Mouse (Mus musculus) right cerebral cortex, adult 2 months (tissue): ENCODE results near the gene Frmd4b.
"Not testable (repeated sequence)": the region's sequence is repeated elsewhere in the genome, so short reads cannot be mapped to it uniquely, and the experiment has no call there.

Experiments
- DNase-seq, 2 experiments: peaks; one replicate each; pipeline ENCODE4 v3.0.0; 2021 to 2022; ENCODE audit warnings: low spot score in 2 of 2

The Frmd4b gene

DNA sequence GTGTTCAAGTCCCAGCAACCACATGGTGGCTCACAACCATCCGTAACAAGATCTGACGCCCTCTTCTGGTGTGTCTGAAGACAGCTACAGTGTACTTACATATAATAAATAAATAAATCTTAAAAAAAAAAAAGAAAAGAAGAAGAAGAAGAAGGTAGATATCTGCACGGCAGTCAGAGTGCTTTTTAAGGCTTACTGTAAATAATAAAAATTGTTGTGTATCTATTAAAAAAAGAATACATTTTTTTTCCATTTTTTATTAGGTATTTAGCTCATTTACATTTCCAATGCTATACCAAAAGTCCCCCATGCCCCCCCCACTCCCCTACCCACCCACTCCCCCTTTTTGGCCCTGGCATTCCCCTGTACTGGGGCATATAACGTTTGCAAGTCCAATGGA is 259.7 kb downstream of the Frmd4b start:
- not testable (repeated sequence) for DNase-seq

DNA sequence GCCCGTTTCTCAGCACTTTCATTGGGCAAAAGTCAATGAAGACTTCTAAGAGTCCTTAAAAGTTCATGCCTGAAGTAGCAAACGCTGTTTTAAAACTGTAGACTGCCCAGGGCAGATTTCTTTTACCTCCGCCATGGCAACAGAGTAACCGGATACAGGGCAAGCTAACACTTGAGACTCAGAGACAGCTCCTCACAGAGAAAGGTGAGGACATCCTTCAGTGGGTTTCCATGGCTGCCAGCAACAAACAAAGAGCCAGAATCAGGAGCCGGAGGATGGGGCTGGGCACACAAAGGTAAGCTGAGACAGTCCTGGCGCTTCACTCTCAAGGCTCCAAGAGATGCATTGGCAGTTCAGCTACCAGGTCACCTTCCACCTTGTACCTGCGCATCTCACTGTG is 260.7 kb downstream of the Frmd4b start:
- DNase-seq, result no peak

DNA sequence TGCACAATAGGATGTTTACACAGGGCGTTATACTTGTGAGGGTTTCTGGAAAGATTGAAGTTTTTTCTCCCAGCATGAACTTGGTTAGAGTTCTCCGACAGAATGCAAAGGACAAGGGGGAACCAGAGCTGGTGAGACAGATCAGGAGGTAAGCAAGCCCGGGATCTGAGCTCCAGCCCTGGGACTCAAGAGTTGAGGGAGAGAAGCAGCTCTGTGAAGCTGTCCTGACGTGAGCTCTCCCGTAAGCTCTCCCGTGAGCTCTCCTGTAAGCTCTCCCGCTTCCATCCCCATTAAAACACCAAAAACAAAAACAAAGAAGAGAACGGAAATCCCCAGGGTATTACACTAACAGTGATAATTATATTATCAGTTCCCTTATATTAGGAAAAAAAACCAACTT is 262.2 kb downstream of the Frmd4b start:
- no peak for DNase-seq

DNA sequence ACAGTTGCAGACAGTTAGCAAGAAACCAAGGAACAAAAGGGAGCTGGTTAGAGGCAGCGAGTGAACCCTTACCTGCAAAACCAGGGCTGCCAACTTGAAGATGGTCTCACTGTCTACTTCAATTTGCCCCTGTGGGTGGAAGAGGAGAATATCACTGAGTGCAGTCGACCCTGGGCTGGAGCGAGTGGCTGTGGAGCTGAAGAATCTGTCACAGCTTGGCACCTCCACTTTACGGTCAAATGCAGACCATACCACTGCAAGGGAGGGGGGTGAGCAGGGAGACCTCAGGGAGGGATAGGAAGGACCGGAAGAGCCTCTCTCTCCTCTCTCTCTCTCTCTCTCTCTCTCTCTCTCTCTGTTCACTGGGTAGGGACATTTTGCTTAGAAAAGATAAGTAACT is 263.4 kb downstream of the Frmd4b start:
- no peak for DNase-seq

DNA sequence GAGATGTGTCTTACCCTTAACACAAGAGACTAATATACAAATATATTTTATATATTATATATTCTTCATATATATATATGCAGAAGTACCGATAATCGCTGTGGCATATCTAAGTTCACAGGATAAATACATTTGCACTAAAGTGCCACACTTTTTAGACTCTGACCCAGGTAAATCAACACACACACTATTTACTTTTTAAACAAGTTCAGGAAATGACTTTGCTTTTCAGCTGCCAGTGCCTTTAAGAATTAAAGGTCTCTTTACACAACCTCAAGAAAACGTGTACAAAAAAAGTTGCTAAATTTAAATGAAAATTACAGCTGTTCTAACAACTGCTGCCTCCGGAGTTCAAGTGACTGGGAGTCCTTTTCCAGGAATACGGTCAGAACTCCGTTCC is 264.0 kb downstream of the Frmd4b start:
- DNase-seq, result no peak

DNA sequence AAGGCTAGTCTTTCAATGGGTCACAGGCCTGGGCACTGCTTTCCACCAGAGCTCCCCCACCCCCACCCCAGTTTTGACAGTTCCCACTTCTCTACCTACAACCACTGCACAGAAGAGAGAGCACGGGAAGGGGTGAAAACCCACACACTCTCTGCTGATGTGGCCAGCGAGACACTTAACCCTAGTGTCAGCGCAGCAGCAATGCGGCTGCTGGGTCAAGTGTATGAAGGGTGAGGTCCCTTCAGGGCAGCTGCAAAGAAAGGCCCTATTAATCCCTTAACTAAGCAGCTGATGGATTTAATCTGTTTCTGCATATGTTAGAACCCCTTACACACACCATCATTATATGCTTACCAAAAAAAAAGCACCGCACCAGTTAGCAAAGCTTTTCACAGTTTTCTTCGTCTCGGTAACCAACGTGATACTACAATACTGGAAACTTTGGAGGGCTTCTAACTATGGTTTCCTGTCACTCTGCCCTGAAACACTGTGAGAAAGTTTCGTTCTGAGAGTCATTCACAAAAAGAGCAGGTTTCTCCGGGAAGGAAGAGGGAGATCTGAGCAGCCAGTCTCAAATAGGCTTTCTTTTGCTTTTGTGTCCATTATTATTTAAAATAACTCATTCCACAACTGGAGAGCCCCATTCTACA is 264.7 kb downstream of the Frmd4b start:
- DNase-seq, result no peak

DNA sequence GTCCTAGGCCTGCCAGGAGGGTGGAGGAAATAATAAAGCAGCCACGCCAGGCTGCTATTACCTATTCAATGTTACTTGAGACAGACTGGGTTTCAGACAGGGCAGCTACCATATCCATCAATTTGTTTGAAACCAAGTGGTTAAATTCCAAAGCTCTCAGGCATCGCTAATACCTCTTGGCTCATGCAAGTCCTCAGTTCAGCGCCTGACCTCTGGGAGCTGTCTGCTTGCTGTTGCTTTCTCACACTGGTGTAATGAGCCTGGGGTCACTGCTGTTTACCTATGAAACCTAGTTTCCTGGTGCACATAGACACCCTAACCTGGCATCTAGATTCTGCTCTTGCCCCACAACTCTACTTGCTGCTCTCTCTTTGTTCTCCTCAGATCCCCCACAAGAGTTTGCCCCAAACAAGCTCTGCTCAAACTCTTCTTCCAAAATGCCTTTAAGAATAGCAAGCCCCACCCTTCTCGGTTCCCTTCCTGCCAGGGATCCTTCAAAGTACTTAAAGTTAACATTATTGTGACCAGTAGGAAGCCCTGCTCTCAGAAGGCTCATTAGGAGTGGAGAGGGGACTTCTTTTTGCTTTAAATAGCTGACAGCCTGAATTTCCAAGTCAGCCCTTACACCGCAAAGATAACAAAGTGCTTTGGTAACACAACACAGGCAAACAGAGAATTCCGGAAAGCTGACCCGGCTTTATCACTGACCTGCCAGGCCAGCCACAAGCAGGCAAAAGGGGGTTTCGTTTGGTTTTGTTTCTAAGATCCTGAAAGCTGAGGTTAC is 267.8 kb downstream of the Frmd4b start:
- no peak for DNase-seq

DNA sequence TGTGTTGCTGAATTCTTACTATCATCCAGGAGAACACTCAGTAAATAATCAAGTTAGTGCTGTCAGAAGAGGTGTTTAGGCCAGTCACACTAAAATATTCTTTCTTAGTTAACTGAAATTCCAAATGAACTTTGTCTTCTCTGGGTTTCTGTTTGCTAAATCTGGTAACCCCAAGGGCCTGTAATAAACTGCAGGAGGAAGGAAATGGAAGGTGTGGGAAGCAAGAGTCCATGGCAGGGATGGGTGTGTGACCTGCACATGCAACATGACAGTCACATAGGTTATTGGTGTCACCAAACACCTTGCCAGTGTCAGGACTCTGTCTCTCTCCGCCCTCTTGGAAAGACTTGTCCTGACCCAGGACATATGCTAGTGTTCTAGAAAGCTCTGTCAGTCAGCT is 270.4 kb downstream of the Frmd4b start:
- no peak for DNase-seq

DNA sequence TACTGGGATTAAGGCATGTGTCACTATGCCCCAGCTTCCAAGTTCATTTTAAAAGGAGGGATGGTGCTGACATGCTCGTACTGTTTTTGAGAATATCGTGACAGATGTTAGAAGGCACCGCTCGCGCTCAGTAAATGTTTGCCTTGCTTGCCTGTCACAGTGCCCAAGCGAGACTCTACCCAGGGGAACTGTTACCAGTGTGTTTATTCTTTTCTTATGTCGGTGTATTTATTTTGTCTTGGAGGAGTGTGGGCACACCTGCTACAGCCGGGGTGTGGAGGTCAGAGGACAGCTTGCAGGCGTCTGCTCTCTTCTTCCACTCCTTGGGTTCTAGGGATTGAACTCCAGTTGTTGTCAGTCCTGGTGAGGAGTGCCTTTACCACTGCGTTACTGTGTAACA is 270.8 kb downstream of the Frmd4b start:
- DNase-seq, result no peak

DNA sequence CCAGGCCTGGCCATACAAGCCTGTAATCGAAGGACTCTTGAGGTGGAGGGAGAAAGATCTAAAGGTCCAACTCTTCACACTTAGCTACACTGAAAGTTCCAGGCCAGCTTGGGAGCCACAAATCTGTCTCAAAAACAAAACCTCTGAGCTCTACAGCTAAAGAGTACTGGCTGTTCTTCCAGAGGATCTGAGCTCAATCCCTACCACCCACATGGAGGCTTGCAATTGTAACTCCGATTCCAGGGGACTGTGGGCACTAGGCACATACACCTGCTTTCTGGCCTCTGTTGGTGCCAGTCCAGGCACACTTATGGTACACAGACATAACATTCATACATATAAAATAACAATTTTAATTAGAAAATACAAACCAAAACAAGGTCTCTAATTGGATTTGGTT is 271.4 kb downstream of the Frmd4b start:
- no peak for DNase-seq

DNA sequence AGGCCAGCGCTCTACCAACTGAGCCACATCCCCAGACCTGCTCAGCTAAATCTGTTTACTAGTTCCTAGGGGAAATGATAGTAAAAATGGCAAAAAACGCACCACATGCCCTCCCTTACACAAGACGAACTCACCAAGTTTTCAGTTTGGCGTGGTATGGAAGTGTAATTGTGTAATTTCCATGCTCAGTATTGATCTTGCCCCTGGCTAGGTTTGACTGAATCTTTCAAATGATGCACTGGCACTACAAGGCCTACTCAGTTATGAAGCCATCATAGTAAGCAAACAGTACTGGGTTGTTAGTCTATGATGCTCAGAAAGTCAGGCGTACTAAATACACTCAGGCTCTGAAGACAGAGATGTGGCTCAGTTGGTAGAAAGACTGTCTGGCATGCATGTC is 275.2 kb downstream of the Frmd4b start:
- no peak for DNase-seq

DNA sequence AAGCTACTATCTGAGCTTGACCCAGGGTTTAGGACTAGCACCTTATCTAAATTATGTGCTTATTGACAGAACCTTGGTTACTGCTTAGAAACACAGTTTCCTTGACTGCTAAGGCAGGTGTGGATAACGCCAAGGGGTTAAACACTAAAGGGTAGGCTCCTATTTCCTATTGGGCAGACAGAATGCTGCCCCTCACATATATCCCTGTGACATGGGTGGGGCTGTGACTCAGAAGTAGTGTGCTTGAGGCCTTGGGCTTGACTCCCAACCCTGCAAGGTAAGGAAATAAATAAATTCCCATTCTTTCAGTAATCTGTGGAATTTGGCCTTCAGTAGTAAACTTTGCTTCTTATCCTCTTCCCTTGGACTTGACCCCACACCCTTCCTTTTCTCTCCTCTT is 275.7 kb downstream of the Frmd4b start:
- no peak for DNase-seq

DNA sequence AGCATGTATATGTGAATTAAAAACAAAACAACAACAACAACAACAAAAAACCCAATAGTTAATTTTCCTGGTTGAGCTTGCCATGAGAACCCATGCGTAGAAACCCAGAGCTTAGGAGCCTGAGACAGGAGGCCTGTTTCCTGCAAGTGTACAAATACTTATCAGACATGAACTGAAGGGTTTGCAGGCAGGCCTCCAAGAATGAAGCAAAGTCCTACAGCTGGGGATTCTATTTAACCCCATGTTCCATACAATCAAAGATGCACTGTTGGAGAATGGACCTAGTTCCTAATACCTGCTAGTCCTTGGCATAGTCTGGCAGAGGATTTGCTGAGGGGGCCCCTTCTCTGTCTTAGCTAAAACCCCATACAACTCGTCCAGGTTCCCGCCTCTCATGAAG is 276.2 kb downstream of the Frmd4b start:
- DNase-seq, result no peak

DNA sequence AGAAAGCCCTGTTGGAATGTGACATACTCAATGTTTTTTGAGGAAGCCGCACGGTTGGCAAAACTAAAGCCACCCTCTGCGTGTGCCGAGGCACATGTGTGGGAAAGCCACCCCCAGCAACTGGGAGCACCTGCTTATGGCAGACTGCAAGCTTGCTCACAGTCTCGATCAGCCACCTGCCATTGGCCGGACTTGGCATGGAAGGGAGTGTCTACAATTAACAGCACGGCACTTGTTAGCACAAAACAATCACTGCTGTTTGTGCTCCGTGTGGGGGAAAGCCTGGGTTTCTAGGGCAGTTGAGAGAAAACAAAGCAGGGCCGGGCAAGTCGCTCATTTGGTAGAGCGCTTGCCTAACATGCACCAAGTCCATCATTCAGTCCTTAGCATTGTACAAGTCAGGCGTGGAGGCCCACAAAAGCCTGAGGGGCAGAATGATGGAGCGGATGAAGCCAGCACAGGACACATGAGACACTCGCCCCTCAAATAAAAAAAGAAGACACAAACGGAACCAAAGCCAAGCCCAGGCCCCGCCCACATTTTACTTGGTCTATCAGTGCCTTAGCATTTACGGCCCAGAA is 277.0 kb downstream of the Frmd4b start:
- DNase-seq, result peak in 1 of 2 experiments; percentile 35

DNA sequence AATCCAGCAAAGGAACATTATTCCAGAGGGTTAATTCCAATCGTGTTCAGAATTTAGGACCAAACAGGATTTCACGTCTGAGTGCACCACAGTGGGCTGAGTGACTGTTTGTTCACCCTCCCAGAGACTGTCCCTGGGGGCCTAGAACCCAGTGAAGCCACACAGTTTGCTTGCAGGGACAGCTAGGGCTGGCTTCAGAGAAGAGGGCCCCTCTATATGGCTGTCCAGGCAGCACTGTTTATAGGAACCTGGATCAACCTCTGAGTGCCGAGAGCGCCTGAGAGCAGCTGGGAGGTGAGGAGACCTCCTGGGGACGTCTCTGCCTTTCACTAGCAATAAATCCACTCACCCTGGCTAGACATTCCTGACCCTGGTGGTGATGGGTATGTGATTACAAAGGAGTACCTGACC is 278.1 kb downstream of the Frmd4b start:
- DNase-seq, result no peak

DNA sequence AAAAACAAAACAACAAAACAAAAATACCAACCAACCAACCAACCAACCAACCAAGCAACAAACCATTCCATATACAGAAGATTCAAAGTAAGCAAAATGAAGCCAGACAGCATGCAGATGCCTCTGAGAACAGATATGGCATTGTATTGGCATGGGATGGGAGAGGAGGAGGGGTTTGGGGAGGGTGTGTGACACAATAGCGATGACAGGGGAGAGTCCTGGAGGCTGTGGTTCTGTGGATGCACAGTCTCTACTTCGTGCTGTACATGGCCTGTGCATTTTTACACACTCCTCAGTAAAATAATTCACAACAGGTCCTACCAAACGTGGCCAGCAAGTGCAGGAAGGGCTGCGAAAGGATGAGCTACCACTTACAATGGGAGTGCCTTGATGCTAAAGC is 278.5 kb downstream of the Frmd4b start:
- no peak for DNase-seq

DNA sequence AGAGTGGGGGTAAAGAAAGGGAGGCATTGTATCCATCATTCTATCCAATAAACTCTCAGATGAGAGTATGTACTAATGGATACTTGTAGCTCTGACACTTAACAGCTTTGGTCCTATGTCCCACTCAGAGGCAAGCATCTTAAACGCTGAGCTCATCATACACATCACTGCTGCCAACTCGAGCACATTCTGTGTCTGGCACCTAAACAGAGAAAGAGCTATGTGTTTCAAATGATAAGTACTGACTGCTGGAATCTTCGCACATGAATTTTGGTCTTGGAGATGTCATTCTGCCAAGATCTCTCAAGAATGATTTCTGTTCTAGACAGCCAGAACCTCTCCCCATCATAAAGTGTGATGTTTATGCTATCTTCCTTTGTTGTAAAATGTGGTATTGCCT is 284.0 kb downstream of the Frmd4b start:
- no peak for DNase-seq

DNA sequence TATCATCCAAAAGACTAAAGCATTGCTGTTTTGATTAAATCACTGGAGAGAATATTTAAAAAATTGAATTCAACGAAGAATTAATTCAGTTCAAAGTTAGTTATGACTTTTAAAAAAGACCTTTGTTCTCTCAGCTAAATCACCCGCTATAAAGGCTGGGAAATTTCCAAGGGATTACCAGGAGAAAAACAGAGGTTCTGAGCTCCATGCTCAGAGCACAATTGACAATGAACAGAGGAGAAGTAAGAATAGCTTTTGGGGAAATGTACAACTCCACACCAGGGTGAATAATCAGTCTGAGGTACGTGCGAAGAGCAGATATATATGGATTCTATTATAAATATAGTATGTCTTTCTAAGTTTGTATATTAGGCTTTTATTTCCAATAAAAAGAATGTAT is 293.4 kb downstream of the Frmd4b start:
- no peak for DNase-seq

DNA sequence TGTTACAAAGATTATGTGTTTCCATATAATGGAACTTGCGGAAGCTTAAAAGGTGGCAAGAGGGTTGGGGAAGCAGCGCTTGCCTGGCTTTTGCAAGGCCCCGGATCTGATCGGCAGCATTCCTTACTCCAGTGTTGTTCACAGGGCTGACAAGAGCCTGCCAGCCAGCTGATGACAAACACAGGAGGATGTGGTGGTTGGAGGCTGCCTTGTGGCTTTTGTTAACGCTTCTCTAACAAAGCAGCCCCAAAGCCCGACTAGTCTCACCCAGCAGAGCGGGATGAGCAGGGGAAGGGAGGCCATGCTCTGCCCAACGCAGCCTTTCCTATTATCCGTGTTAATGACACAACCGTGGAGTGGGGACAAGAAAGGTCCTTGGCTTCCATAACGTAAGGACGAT is 295.2 kb downstream of the Frmd4b start:
- DNase-seq, result no peak

DNA sequence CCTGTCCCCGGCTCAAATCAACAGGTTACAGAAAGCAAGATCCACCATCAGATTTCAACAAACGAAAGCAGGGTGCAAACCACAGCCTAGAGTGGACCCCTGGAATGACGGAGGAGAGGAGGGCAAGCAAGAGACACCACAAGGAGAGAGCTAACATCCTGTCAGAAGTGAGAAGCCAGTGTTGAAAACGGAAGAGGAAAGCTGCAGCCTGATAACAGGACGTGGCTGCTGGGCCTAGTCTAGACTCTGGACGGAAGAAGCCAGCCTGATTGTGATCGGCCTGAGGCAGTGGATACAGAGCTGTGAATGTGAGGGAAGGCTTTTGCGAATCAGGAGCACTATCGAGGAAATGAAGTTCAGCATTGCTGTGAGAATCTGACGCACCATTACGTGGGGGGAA is 296.2 kb downstream of the Frmd4b start:
- no peak for DNase-seq

DNA sequence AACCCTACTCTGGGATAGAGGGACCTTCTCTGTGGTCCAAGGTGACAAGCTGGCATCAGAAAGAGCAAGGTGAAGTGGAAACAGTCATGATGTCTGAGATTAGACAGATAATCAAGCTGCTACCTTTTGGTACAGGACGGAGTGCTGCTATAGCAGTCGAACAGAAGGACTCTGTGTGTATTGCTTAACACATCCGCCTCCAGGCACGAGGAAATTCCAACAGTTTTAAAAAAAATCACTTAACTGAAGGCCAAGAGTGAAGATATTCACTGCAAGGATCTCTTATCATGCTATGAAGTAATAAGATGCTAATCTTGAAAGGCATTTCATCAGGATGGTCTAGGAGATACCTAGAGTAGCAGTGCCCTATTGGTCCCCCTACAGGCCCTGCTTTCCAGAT is 298.3 kb downstream of the Frmd4b start:
- peak; percentile 40 to 48 for DNase-seq

DNA sequence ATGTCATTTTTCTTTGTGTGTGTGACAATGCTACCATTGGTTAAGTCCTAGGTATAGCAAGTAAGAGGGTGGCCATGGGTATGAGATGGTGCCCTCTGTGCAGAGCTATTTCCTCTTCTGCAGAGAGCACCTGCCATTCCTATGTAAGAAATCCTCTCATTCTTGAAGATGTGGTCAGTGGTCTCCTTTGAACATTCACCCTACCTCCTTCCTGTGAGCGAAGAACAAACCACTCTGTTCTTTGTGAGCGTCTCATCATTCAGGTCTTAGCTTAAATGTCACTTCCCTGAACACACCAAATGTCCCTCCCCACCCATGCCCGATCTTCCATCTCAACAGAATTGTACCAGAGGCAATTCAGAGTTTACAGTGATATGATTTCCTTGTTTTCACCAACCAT is 299.4 kb downstream of the Frmd4b start:
- no peak for DNase-seq

DNA sequence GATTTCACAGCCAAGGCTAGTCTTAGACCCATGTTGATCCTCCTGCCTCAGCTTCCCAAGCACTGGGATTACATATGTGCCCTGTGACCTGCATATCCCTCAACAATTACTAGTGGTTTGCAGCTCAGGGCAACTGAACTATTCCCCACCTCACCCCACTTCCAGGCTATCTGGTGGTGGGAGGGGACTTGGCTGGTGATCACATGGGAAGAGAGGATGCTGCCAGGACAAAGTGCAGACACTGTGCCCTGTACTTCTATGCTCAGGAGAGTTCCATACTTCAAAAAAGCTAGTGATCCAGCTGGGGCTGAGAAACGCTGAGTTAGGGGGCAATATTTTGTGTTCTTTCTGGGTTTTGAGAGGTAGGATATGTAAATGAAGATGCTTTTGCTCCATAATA is 300.6 kb downstream of the Frmd4b start:
- no peak for DNase-seq
